Mouse (Mus musculus) regulatory T cell (primary cell): ENCODE data around the gene Vmn1r223.
"Not testable (repeated sequence)": the region's sequence is repeated elsewhere in the genome, so short reads cannot be mapped to it uniquely, and the experiment has no call there.

Source experiments
- in situ Hi-C: fragments of 300-600 bp; cut with MboI, MseI; formaldehyde crosslinking; loops from one replicate; pipeline ENCODE4 v1.15.1; 2025; ENCODE audit warnings: high pct_unique_total_duplicates

Gene Vmn1r223

GRCm38 (mm10) chr13:23246834-23247233, at the start of gene Vmn1r223:
Vmn1r223 (plus strand) TSS chr13:23247134.
- in situ Hi-C loops = not testable (repeated sequence)

- in situ Hi-C loops = not testable (repeated sequence)
Observed at GRCm38 (mm10) chr13:23203885-23204284, 43.0 kb upstream of the Vmn1r223 start.

- in situ Hi-C loops = loop anchor here (5.0 kb wide), 1 partner anchor 1107 kb away; the partner anchor contains the start of gene Vmn1r189
Observed at GRCm38 (mm10) chr13:23213827-23214226, 33.1 kb upstream of the Vmn1r223 start, which contains the start of gene Vmn1r221. Vmn1r221 (plus strand) TSS chr13:23214127.

- in situ Hi-C loops = not testable (repeated sequence)
Observed at GRCm38 (mm10) chr13:23235847-23236246, 11.1 kb upstream of the Vmn1r223 start, which contains the start of gene Vmn1r222. Vmn1r222 (minus strand) TSS chr13:23235947.

- in situ Hi-C loops = no loop called here
Observed at GRCm38 (mm10) chr13:23258546-23259048, 11.7 kb downstream of the Vmn1r223 start.

GRCm38 (mm10) chr13:23268606-23269005, 21.7 kb downstream of the Vmn1r223 start:
- in situ Hi-C loops = not testable (repeated sequence)

GRCm38 (mm10) chr13:23269127-23269526, 22.2 kb downstream of the Vmn1r223 start:
- in situ Hi-C loops = not testable (repeated sequence)

- in situ Hi-C loops = no loop called here
Observed at GRCm38 (mm10) chr13:23269681-23270080, 22.7 kb downstream of the Vmn1r223 start.

GRCm38 (mm10) chr13:23270321-23271101, 23.6 kb downstream of the Vmn1r223 start:
- in situ Hi-C loops = no loop called here

- in situ Hi-C loops = loop anchor here (25.0 kb wide), 1 partner anchor 1417 kb away; no protein-coding TSS in a partner anchor
Observed at GRCm38 (mm10) chr13:23279576-23279975, 32.6 kb downstream of the Vmn1r223 start.

GRCm38 (mm10) chr13:23279992-23280391, 33.1 kb downstream of the Vmn1r223 start:
- in situ Hi-C loops = loop anchor here (25.0 kb wide), 1 partner anchor 1418 kb away; no protein-coding TSS in a partner anchor

- in situ Hi-C loops = loop anchor here (25.0 kb wide), 1 partner anchor 1423 kb away; no protein-coding TSS in a partner anchor
Observed at GRCm38 (mm10) chr13:23285191-23285920, 38.4 kb downstream of the Vmn1r223 start.

- in situ Hi-C loops = loop anchor here (25.0 kb wide), 1 partner anchor 1424 kb away; no protein-coding TSS in a partner anchor
Observed at GRCm38 (mm10) chr13:23285921-23286720, 39.2 kb downstream of the Vmn1r223 start.

- in situ Hi-C loops = loop anchor here (25.0 kb wide), 1 partner anchor 1425 kb away; no protein-coding TSS in a partner anchor
Observed at GRCm38 (mm10) chr13:23286721-23287362, 39.9 kb downstream of the Vmn1r223 start.

- in situ Hi-C loops = loop anchor here (5.0 to 25.0 kb wide), 2 partner anchors 205 to 1435 kb away; no protein-coding TSS in a partner anchor
Observed at GRCm38 (mm10) chr13:23297737-23298136, 50.8 kb downstream of the Vmn1r223 start.

- in situ Hi-C loops = loop anchor here (5.0 to 25.0 kb wide), 2 partner anchors 204 to 1436 kb away; no protein-coding TSS in a partner anchor
Observed at GRCm38 (mm10) chr13:23298445-23299232, 51.7 kb downstream of the Vmn1r223 start.

- in situ Hi-C loops = loop anchor here (5.0 to 25.0 kb wide), 2 partner anchors 203 to 1437 kb away; no protein-coding TSS in a partner anchor
Observed at GRCm38 (mm10) chr13:23299276-23299998, 52.5 kb downstream of the Vmn1r223 start.

- in situ Hi-C loops = loop anchor here (5.0 to 25.0 kb wide), 2 partner anchors 202 to 1438 kb away; no protein-coding TSS in a partner anchor
Observed at GRCm38 (mm10) chr13:23299999-23300341, 53.0 kb downstream of the Vmn1r223 start.
